Mouse (Mus musculus) lung, adult 10 weeks (tissue): Measurements from ENCODE around the gene Dnmt1. TPM values are rescaled to one million over a fixed set of nuclear protein-coding genes. Genes with fewer than 3 reads are reported as not detected.

Experiments used
- polyA plus RNA-seq: library from polyadenylated mRNA; stranded (reverse); fragments of 350-450 nt; fragmentation: Illumina TruSeq; extraction: RNeasy Lipid Tissue Mini Kit (QIAGEN cat#74804); gene quantifications from one replicate; pipeline ENCODE4 v1.2.3, GENCODE M21; 2014; ENCODE audit warnings: low read depth, low replicate concordance; ENCODE audit not compliant: insufficient read depth

Dnmt1 gene
- polyA plus RNA-seq = 8.6 TPM

DNA sequence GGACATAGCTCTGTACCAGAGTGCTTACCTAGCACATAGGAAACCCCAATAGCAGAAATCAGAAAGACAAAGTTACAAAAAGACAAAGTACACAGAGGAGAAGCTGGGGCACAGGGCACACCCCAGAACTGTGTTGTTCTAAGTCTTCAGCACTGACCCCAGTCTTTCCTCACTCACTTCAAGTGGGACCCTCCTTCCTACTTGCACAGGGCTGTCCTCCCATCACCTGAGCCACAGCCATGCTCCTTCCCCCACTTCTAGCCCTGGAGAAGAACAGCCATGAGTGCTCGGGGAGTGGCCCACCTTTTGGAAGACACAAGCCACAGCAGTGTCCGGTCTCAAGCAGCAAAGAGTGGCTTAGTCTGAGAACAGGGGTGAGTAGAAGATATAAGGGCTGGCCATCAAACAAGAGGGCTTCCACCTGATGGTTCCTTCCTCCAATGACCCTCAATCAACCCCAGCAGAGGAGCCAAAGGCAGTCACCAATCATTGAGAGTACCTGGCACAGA is at the start of gene Dnmt1:
Gene Dnmt1, minus strand, starts transcription at position 459 of the 509 bp plus-strand sequence.

DNA sequence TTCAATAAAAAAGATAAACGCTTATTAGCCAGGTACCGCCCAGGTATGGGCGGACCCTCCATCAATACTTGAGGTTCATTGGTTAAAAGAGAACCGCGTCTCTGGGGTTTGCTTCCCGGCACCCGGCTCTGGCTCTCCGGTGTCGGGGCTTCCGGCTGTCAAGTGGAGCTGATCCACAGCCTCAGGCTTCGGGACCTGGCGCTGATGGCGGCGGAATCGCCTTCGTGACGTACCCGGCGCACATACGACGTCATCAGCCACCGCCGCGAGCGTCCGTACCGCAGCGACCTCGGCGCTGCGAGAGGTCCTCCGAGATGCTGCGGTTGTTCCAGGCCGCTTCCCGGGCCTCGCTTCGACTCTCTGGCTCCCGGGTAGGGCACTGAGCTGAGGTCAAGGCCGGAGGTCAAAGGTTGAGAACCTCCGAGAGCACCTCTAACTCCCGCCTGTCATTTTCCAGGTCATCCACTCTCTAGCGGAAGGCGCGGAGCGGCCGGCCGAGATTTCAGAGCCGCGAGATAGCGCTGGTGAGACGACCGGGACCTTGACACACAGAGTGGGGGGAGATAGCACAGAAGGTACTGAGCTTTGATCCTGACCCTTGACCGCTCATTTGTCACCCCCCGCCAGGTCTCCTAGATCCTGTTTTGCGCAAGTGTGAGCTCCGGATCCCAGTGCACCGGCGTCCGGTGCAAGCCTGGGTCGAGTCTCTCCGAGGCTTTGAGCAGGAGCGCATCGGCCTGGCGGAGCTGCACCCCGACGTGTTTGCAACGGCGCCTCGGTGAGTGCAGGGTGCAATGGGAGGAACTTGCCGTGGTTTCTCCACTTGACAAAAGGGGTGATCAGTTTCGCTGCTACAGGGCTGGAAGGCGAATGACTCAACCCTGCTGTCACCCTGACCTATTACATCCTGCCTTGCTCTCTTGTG is 43.2 kb upstream of the Dnmt1 start, which contains the start of gene Mrpl4:
Gene Mrpl4, plus strand, starts transcription at position 112 of the 925 bp plus-strand sequence.

DNA sequence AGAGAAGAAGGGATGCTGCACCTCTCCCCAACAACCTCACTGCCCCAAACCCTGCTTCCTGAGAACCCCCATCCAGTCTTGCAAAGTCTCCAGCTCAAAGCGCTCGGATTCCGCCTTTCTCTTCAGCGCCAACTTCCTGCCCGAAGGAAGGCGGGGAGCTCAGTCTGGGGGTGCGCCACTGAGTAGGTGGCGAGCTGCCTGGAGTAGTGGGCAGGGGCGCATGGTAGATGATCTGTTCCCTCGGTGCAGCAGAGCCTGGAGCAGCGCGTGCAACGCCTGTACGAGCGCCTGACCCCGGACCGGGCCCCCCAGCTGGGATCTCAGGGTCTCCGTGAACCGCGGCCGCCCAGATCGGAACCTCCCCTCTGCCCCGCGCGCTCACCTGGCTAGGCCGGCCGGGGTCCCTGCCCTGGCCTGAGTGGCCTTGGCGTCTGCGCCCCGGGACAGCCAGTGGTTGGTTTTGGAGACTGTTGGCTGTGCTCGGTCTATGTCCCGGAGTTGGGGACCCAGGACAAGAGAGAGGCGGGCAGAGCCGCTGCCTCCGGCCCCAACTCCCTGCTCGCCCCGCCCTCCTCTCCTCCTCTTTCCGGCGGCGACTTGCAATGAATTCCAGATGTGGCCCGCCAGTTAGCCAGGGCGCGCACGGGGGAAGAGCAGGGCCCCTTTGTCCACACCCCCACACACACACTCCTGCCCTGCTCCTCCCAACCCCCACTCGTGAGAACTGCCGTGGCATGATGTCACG is 16.7 kb upstream of the Dnmt1 start, which contains the start of gene S1pr2:
Gene S1pr2, minus strand, starts transcription at position 566 of the 745 bp plus-strand sequence.

DNA sequence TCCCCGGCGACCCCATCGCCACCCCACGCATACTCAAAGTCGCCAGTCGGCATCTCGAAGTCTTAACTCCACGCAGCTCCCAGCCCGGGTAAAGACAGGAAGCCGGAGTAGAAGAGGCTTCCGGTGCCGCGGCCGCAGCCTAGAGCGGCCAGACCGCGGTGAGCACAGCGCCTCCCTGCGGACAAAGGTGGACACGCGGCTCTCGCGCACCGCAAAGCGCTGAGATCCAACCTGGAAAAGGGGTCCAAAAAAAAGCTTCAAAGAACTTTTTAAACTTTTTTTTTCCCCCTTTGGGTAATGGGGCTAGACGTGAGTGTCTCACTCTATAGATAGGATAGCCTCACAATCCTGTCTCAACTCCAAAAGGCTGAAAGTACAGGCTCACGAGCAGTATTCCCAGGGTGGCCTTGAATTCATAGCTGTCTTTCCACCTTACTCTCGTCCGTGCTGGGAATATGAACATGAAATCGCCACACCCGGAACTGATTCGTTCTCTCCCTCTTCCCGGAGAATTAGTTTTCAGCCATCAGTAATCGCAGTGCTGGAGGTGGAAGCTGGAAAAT is 61.1 kb downstream of the Dnmt1 start, which contains the start of gene Eif3g:
Gene Eif3g, minus strand, starts transcription at position 113 of the 563 bp plus-strand sequence.

DNA sequence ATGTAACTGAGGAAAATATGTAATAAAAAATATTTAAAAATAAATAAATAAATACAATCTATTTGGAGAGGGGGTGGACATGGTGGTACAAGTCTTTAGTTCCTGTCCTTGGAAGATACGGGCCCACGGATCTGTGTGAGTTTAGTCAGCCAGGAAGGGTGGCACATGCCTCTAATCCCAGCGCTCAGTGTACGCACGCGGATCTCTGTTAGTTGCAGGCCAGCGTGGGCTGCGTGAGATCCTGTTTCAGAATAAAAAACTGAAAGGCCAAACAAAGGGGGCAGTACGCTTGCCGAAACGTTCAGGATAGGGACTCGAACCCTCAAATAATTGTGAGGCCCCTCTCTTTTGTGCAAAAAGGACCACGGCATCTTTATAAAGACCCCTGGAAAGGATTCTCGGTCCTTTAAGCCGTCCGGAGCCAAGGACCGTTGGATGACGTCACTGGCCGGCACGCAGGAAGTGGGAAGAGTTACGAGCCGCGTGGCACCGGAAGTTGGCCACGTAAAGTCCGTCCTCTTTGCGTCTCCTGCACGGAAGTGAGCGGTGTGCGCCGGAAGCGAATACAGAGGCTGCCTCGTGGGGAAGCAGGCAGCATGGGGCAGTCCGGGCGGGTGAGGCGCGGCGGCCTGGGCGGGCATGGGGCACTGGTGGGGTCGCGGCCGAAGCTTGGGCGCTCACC is 71.8 kb downstream of the Dnmt1 start, which contains the start of gene Ppan:
Gene Ppan, plus strand, starts transcription at position 472 of the 682 bp plus-strand sequence.

DNA sequence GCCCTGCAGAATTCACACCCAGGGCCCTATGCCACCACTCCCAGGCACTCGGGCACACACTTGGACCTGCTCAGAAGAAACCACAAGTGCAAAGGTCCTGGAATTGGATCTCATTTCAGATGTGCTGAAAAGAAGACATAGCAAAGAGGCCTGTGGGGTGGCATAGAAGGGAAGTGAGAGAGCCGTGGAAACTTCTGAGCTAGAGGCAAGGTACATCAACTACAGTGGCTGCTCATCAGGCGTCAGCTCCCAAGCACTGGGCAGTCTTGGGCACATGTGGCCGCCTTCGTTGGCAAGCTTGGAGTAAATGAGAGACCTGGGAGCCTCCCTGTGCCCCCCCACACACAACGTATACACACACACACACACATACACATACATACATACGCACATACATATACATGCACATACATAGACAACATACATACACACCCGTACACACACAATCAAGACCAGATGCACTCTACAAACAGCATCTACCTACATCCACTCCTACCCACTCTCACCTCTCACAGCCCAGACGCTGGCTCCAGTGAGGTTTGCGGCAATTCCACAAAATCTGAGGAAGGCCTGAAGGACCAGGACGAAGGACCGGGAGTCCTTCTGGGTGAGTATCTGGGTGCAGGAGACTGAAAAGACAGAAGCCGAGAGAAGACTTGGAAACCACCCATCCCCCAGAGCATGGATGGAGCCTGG is 80.4 kb downstream of the Dnmt1 start, which contains the start of gene Angptl6:
Gene Angptl6, minus strand, starts transcription at position 631 of the 696 bp plus-strand sequence.

DNA sequence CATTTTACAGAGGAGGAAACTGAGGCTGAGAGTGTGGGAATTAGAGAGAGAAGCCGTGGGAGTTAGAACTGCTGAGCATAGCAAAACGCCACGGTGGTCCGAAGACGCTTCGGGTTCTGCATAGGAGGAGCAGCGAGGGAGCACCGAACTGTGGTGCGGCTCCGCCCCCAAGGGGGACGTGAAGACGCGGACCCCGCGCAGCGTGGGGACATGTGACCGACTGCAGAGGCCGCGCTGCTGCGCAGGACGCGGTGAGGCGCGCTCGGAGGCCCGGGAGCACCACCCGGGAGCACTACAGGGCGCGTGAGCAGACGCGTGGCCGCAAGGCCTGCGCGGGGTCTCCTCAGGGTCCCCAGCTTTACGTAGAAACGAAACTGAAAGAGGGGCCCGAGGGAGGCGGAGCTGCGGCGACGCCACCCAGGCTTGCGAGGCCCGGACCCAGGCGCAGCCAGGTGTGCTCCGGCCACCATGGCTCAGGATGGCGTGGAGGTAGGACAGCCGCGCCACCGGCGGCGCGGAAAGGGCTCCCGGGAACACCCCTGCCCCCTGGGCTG is 91.2 kb downstream of the Dnmt1 start, which contains the start of gene A230050P20Rik:
Gene A230050P20Rik, plus strand, starts transcription at position 195 of the 554 bp plus-strand sequence.

Other genes with a start within 250 kb of the Dnmt1 start
- gene Olfm2, start 213.5 kb downstream of the Dnmt1 start, polyA plus RNA-seq = 4.6 TPM
- 1.3 TPM for gene Col5a3, start 144.8 kb downstream of the Dnmt1 start, polyA plus RNA-seq
- gene Rdh8, start 141.4 kb downstream of the Dnmt1 start, polyA plus RNA-seq = not detected
- 17.4 TPM for gene A230050P20Rik, start 91.2 kb downstream of the Dnmt1 start, polyA plus RNA-seq
- 2.2 TPM for gene Angptl6, start 80.2 kb downstream of the Dnmt1 start, polyA plus RNA-seq
- 15.0 TPM for gene Ppan, start 71.7 kb downstream of the Dnmt1 start, polyA plus RNA-seq
- gene Eif3g, start 61.3 kb downstream of the Dnmt1 start, polyA plus RNA-seq = 123 TPM
- 8.2 TPM for gene S1pr2, start 16.9 kb upstream of the Dnmt1 start, polyA plus RNA-seq
- 54.9 TPM for gene Mrpl4, start 42.9 kb upstream of the Dnmt1 start, polyA plus RNA-seq
- 159 TPM for gene Icam1, start 56.1 kb upstream of the Dnmt1 start, polyA plus RNA-seq
- gene Icam4, start 69.5 kb upstream of the Dnmt1 start, polyA plus RNA-seq = 1.6 TPM
- gene Icam5, start 72.2 kb upstream of the Dnmt1 start, polyA plus RNA-seq = 0.12 TPM
- gene Zglp1, start 107.2 kb upstream of the Dnmt1 start, polyA plus RNA-seq = not detected
- gene Gm49373, start 113.2 kb upstream of the Dnmt1 start, polyA plus RNA-seq = 0.21 TPM
- gene Fdx1l, start 113.7 kb upstream of the Dnmt1 start, polyA plus RNA-seq = 40.1 TPM
- gene Gm38431, start 132.1 kb upstream of the Dnmt1 start, polyA plus RNA-seq = 0.10 TPM
- 17.8 TPM for gene Raver1, start 132.1 kb upstream of the Dnmt1 start, polyA plus RNA-seq
- 9.4 TPM for gene Tyk2, start 171.4 kb upstream of the Dnmt1 start, polyA plus RNA-seq
- gene Cdc37, start 190.1 kb upstream of the Dnmt1 start, polyA plus RNA-seq = 99.3 TPM
- 3.4 TPM for gene Pde4a, start 205.8 kb upstream of the Dnmt1 start, polyA plus RNA-seq